Mouse (Mus musculus): ENCODE data around the gene Galnt17. TPM values are rescaled to one million over a fixed set of nuclear protein-coding genes. Genes with fewer than 3 reads are reported as not detected.

Galnt17 gene
- polyA plus RNA-seq, 1 experiment from 2014 or later, result 0.08 TPM

DNA sequence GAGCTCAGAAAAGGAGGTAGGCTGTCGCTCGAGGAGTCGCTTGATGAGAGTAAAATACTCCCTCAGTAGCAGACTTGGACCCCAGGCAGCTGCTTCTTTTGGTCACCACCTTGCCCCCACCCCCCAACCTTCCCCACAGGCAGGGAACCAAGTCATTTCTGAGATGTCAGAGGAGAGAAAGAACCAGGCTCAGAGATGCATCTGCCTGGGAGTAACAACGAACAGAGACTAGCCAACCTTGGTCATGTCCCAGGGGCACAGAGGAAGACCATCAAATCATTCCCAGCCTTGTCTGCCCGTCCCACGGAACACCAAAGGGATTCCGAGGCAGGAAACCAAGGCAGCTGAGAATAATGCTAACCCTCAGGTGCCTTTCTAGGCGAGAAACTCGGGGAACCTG is 293.0 kb downstream of the Galnt17 start:
- TF ChIP-seq CTCF (IDR thresholded peaks at IDR 0.05) (no peak), EP300 (IDR thresholded peaks at IDR 0.05) (no peak)
- WGBS, result 67% methylated on average over 9 of the region's 9 CpGs

DNA sequence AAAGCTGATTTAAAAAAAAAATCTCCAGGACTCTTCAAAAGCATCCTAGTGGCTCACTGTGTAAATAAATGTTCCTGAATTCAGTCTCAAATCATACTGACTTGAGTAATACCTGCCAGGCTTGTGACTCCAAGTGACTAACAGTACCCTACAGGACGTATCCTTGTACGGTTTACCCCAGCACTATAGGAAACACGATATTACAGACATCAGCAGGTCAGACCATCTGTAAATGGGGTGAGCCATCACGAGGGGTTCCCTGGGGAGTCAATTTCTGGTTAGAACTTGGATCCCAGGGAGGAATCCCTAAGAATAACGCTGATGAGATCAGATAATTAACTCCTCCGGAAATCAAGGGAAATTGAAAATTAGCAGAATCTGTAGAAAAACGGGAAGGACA is 294.5 kb downstream of the Galnt17 start:
- Histone ChIP-seq H3K27ac (ENCODE audit: low read length) (no peak overlapping the region), H3K4me2 (replicated peaks; ENCODE audit: low read depth, low read length) (no peak overlapping the region), H3K9me3 (ENCODE audit: low read length) (no peaks in the 10 kb centered on the region), H3K36me3 (ENCODE audit: insufficient read depth, low read length) (no peaks in the 10 kb centered on the region), H3K4me3 (ENCODE audit: low read depth, low read length) (no peak overlapping the region), H3K4me1 (ENCODE audit: insufficient read depth, low read depth, low read length) (no peaks in the 10 kb centered on the region), H3K27me3 (replicated peaks; ENCODE audit: insufficient read depth, low read length) (no peaks in the 10 kb centered on the region), H3K9ac (replicated peaks; ENCODE audit: low read depth) (no peak overlapping the region)
- DNase-seq (ENCODE audit: low spot score), result no peak
- WGBS, result 75% methylated on average over 7 of the region's 7 CpGs
- TF ChIP-seq EP300 (IDR thresholded peaks at IDR 0.05), result no peak
- no peak for ATAC-seq

More for the DNA sequence above, 293.0 kb downstream of the Galnt17 start:
- H3K9me3 ChIP-seq (ENCODE audit: low read length), result no peaks in the 10 kb centered on the region
- no peaks in the 10 kb centered on the region for H3K36me3 ChIP-seq (ENCODE audit: insufficient read depth, low read length)
- DNase-seq (ENCODE audit: low spot score) (no peak), ATAC-seq (no peak)
- no peak overlapping the region for H3K27ac ChIP-seq (ENCODE audit: low read length)
- H3K4me1 ChIP-seq (ENCODE audit: insufficient read depth, low read depth, low read length), result no peaks in the 10 kb centered on the region
- H3K4me3 ChIP-seq (ENCODE audit: low read depth, low read length), result no peak overlapping the region
- H3K4me2 ChIP-seq (replicated peaks; ENCODE audit: low read depth, low read length), result no peak overlapping the region
- H3K27me3 ChIP-seq (replicated peaks; ENCODE audit: insufficient read depth, low read length), result no peaks in the 10 kb centered on the region
- H3K9ac ChIP-seq (replicated peaks; ENCODE audit: low read depth), result no peak overlapping the region

DNA sequence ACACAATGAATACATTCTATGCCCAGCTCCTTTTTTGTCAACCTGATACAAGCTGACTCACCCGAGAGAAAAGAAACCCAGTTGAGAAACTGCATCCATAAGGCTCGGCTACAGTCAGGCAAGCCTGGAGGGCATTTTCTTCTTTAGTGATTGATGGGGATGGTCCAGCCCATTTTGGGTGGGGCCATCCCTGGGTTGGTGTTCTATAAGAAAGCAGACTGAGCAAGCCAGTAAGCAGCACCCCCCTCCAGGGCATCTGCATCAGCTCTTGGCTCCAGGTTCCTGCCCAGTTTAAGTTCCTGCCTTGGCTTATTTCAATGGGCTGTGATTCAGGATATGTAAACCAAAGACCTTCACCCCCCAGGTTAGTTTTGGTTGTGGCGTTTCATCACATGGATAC is 295.2 kb downstream of the Galnt17 start:
- DNase-seq (ENCODE audit: low spot score) (no peak), ATAC-seq (no peak)
- H3K4me3 ChIP-seq (ENCODE audit: low read depth, low read length), result no peak overlapping the region
- H3K27me3 ChIP-seq (replicated peaks; ENCODE audit: insufficient read depth, low read length), result no peaks in the 10 kb centered on the region
- no peaks in the 10 kb centered on the region for H3K36me3 ChIP-seq (ENCODE audit: insufficient read depth, low read length)
- no peak overlapping the region for H3K4me2 ChIP-seq (replicated peaks; ENCODE audit: low read depth, low read length)
- TF ChIP-seq EP300 (IDR thresholded peaks at IDR 0.05) (no peak), CTCF (IDR thresholded peaks at IDR 0.05) (no peak)
- H3K9ac ChIP-seq (replicated peaks; ENCODE audit: low read depth), result no peak overlapping the region
- WGBS, result 69% methylated on average over 3 of the region's 3 CpGs
- no peak overlapping the region for H3K27ac ChIP-seq (ENCODE audit: low read length)
- H3K4me1 ChIP-seq (ENCODE audit: insufficient read depth, low read depth, low read length), result no peaks in the 10 kb centered on the region
- no peaks in the 10 kb centered on the region for H3K9me3 ChIP-seq (ENCODE audit: low read length)

DNA sequence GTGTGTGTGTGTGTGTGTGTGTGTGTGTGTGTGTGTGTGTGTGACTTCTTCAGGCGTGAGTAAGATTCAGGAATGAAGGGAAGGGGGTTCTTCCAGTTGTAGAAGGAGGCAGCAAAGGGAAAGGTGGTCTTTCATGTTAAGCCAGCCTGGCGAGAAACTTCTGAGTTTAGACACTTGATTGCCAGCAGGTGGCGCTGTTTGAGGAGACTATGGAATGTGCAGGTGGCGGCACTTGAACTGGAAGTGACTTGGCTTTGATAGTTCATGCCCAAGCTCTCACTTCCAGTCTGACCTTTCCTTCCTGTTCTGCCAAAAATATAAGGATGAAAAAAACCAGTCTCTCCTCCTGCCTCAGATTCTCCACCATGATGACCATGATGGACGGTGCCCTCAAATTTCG is 298.8 kb downstream of the Galnt17 start:
- Histone ChIP-seq H3K4me2 (replicated peaks; ENCODE audit: low read depth, low read length) (no peak overlapping the region), H3K4me1 (ENCODE audit: insufficient read depth, low read depth, low read length) (no peaks in the 10 kb centered on the region), H3K36me3 (ENCODE audit: insufficient read depth, low read length) (no peaks in the 10 kb centered on the region), H3K4me3 (ENCODE audit: low read depth, low read length) (no peak overlapping the region), H3K9ac (replicated peaks; ENCODE audit: low read depth) (no peak overlapping the region), H3K27me3 (replicated peaks; ENCODE audit: insufficient read depth, low read length) (no peaks in the 10 kb centered on the region), H3K9me3 (ENCODE audit: low read length) (no peaks in the 10 kb centered on the region), H3K27ac (ENCODE audit: low read length) (no peak overlapping the region)
- DNase-seq (ENCODE audit: low spot score) (peak; percentile 27), ATAC-seq (no peak)
- 47% methylated on average over 5 of the region's 6 CpGs for WGBS
- TF ChIP-seq CTCF (IDR thresholded peaks at IDR 0.05) (peak; percentile 56), EP300 (IDR thresholded peaks at IDR 0.05) (no peak)

DNA sequence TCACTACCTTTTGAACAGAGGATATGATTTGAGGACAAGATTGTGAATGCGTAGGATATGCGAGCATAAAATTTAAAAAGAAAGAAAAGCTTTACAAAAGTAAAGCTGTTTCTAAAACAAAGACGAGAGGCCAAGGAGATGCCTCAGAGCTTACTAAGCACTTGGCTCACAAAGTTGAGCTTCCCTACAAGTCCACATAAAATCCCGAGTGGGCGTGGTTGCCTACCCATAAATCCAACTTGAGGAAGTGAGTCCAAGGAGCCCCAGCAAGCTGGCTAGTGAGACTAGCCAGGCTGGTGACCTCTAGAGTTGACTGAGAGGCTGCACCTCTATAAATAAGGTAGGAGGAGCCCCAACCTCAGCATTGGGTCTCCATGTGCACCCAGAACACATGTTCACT is 299.8 kb downstream of the Galnt17 start:
- WGBS, result 91% methylated on average over 5 of the region's 5 CpGs
- DNase-seq (ENCODE audit: low spot score) (no peak), ATAC-seq (no peak)
- Histone ChIP-seq H3K27ac (ENCODE audit: low read length) (no peak overlapping the region), H3K36me3 (ENCODE audit: insufficient read depth, low read length) (no peaks in the 10 kb centered on the region), H3K27me3 (replicated peaks; ENCODE audit: insufficient read depth, low read length) (no peaks in the 10 kb centered on the region), H3K4me2 (replicated peaks; ENCODE audit: low read depth, low read length) (no peak overlapping the region), H3K4me3 (ENCODE audit: low read depth, low read length) (no peak overlapping the region), H3K9me3 (ENCODE audit: low read length) (no peaks in the 10 kb centered on the region), H3K9ac (replicated peaks; ENCODE audit: low read depth) (no peak overlapping the region), H3K4me1 (ENCODE audit: insufficient read depth, low read depth, low read length) (no peaks in the 10 kb centered on the region)
- TF ChIP-seq EP300 (IDR thresholded peaks at IDR 0.05) (no peak), CTCF (IDR thresholded peaks at IDR 0.05) (no peak)

DNA sequence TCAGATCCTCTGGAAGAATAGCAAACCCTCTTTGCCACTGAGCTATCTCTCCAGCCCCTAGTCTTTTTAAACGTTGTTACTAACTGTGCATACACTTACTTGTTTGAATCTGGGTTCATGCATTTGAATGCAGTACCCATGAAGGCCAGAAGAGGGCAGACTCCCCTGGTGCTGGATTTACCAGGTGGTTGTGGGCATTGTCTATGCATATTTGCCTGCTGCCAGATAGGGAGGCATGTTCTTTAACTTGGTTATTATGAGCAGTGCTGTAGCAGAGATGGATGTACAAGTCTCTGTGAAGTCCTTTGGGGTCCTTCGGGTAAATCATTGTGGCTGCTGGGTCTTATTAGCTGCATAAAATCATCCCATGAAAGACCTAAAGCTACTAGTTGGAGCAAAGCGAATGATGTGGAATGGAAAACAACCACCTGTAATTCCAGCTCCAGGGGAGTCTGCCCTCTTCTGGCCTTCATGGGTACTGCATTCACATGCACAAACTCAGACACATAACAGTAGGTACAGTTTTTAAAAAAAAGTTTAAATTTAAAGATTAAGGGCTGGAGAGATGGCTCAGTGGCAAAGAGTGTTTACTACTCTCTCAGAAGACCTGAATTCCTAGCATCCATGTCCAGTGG is 300.3 kb downstream of the Galnt17 start:
- Histone ChIP-seq H3K4me3 (ENCODE audit: low read depth, low read length) (no peak overlapping the region), H3K27ac (ENCODE audit: low read length) (no peak overlapping the region), H3K27me3 (replicated peaks; ENCODE audit: insufficient read depth, low read length) (no peaks in the 10 kb centered on the region), H3K9ac (replicated peaks; ENCODE audit: low read depth) (no peak overlapping the region), H3K36me3 (ENCODE audit: insufficient read depth, low read length) (no peaks in the 10 kb centered on the region), H3K9me3 (ENCODE audit: low read length) (no peaks in the 10 kb centered on the region), H3K4me1 (ENCODE audit: insufficient read depth, low read depth, low read length) (no peaks in the 10 kb centered on the region), H3K4me2 (replicated peaks; ENCODE audit: low read depth, low read length) (no peak overlapping the region)
- 71% methylated on average over 3 of the region's 3 CpGs for WGBS
- TF ChIP-seq EP300 (IDR thresholded peaks at IDR 0.05), result no peak
- TF ChIP-seq CTCF (IDR thresholded peaks at IDR 0.05), result peak; percentile 65
- DNase-seq (ENCODE audit: low spot score), result no peak
- no peak for ATAC-seq

DNA sequence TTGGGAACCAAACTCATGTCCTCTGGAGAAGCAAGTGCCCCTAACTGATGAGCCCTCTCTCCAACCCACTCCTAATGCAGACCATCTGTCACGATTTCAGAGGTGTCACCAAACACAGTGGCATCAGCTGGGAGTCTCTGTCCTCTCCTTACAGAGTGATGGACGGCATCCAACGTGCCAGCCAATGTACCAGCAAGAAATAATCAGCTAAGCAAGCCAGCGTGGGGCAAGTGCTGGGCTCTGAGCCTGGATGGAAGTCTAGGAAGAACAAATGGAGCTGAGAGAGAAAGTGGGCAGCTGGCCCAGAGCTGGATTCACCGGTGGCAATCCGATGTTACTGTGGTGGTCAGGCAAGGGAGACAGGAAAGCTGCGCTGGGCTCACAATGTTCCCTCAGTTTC is 301.1 kb downstream of the Galnt17 start:
- no peak for ATAC-seq
- no peaks in the 10 kb centered on the region for H3K4me1 ChIP-seq (ENCODE audit: insufficient read depth, low read depth, low read length)
- no peak overlapping the region for H3K4me3 ChIP-seq (ENCODE audit: low read depth, low read length)
- H3K36me3 ChIP-seq (ENCODE audit: insufficient read depth, low read length), result no peaks in the 10 kb centered on the region
- no peak overlapping the region for H3K4me2 ChIP-seq (replicated peaks; ENCODE audit: low read depth, low read length)
- no peak overlapping the region for H3K9ac ChIP-seq (replicated peaks; ENCODE audit: low read depth)
- no peaks in the 10 kb centered on the region for H3K9me3 ChIP-seq (ENCODE audit: low read length)
- H3K27ac ChIP-seq (ENCODE audit: low read length), result no peak overlapping the region
- H3K27me3 ChIP-seq (replicated peaks; ENCODE audit: insufficient read depth, low read length), result no peaks in the 10 kb centered on the region
- no peak for DNase-seq (ENCODE audit: low spot score)
- TF ChIP-seq EP300 (IDR thresholded peaks at IDR 0.05) (no peak), CTCF (IDR thresholded peaks at IDR 0.05) (no peak)
- WGBS, result 59% methylated on average over 7 of the region's 7 CpGs
